Mouse (Mus musculus) left cerebral cortex, postnatal 10 days (tissue): ENCODE measurements around the gene Aplp1. TPM values are rescaled to one million over a fixed set of nuclear protein-coding genes. Genes with fewer than 3 reads are reported as not detected.
A peak's percentile ranks its signal among the peaks of the same experiment; 100 is the strongest.
"Not testable (repeated sequence)": the region's sequence is repeated elsewhere in the genome, so short reads cannot be mapped to it uniquely, and the experiment has no call there.

Experiments used
- DNase-seq, 2 experiments: peaks; one replicate each; pipeline ENCODE4 v3.0.0; 2021 to 2022; ENCODE audit warnings: low spot score in 2 of 2, mixed read lengths in 1 of 2; ENCODE audit errors: extremely low spot score in 1 of 2
- intact Hi-C: fragments of 180-260 bp; cut with DNase I; formaldehyde crosslinking; loops from one replicate; pipeline ENCODE4 v1.15.1; 2025
- total RNA-seq, 2 experiments: library from RNA; stranded (reverse); gene quantifications; 2 replicates each; pipeline ENCODE4 v1.2.3; 2021

The Aplp1 gene
- total RNA-seq = 100 to 1,000 TPM; 937 to 959 TPM

GRCm38 (mm10) chr7:30444971-30445751 is at the start of gene Aplp1:
Gene Aplp1 (minus strand): TSS chr7:30445535.
- intact Hi-C loops = loop anchor here (5.0 kb wide), 1 partner anchor 87 kb away; no protein-coding TSS in a partner anchor
- DNase-seq = peak in 1 of 2 experiments; percentile 83

GRCm38 (mm10) chr7:30493401-30493931 is 48.1 kb upstream of the Aplp1 start, which contains the start of gene Prodh2:
Gene Prodh2 (plus strand): TSS chr7:30493622.
- no peak for DNase-seq
- intact Hi-C loops = no loop called here

GRCm38 (mm10) chr7:30492765-30493164 is 47.4 kb upstream of the Aplp1 start:
- peak; percentile 61 to 77 for DNase-seq

GRCm38 (mm10) chr7:30490957-30491307 is 45.6 kb upstream of the Aplp1 start:
- intact Hi-C loops = no loop called here
- no peak for DNase-seq

More at GRCm38 (mm10) chr7:30492765-30493164, 47.4 kb upstream of the Aplp1 start:
- intact Hi-C loops = no loop called here

- intact Hi-C loops = no loop called here
- peak in 1 of 2 experiments; percentile 44 for DNase-seq
These were observed 45.1 kb upstream of the Aplp1 start for GRCm38 (mm10) chr7:30490251-30490956.

GRCm38 (mm10) chr7:30484250-30484649 is 38.9 kb upstream of the Aplp1 start:
- DNase-seq = no peak
- intact Hi-C loops = no loop called here

GRCm38 (mm10) chr7:30477415-30478381 is 32.4 kb upstream of the Aplp1 start:
- peak; percentile 38 to 52 for DNase-seq
- intact Hi-C loops = no loop called here

- DNase-seq, intact Hi-C loops: not testable (repeated sequence)
These were observed 30.8 kb upstream of the Aplp1 start for GRCm38 (mm10) chr7:30476136-30476535.

GRCm38 (mm10) chr7:30474999-30475398 is 29.7 kb upstream of the Aplp1 start:
- intact Hi-C loops = no loop called here
- DNase-seq = no peak

GRCm38 (mm10) chr7:30472411-30472810 is 27.1 kb upstream of the Aplp1 start:
- DNase-seq = peak in 1 of 2 experiments; percentile 55
- intact Hi-C loops = no loop called here

GRCm38 (mm10) chr7:30464816-30465300 is 19.5 kb upstream of the Aplp1 start:
- intact Hi-C loops = no loop called here
- no peak for DNase-seq

GRCm38 (mm10) chr7:30463996-30464395 is 18.7 kb upstream of the Aplp1 start:
- intact Hi-C loops = no loop called here
- no peak for DNase-seq

- intact Hi-C loops = no loop called here
- DNase-seq = no peak
These were observed 18.2 kb upstream of the Aplp1 start for GRCm38 (mm10) chr7:30463568-30463967.

- intact Hi-C loops = no loop called here
- DNase-seq = no peak
These were observed 14.1 kb upstream of the Aplp1 start for GRCm38 (mm10) chr7:30459484-30459883.

GRCm38 (mm10) chr7:30457629-30458330 is 12.4 kb upstream of the Aplp1 start, which contains the start of the genes Kirrel2 and Nphs1:
Gene Kirrel2 (minus strand): TSS chr7:30457690.
Gene Nphs1 (plus strand): TSS chr7:30458315.
- peak; percentile 67 to 80 for DNase-seq
- intact Hi-C loops = no loop called here

GRCm38 (mm10) chr7:30456911-30457628 is 11.7 kb upstream of the Aplp1 start:
- intact Hi-C loops = no loop called here
- DNase-seq = no peak

- intact Hi-C loops = no loop called here
- no peak for DNase-seq
These were observed 11.2 kb upstream of the Aplp1 start for GRCm38 (mm10) chr7:30456487-30456886.
